Mouse (Mus musculus): ENCODE measurements at regions not wholly inside any gene's neighbourhood (a gene's known extent, or its start where the extent isn't known, plus 50 kb on each side); places are given as distances from the start of the nearest gene placed in this dataset.

DNA sequence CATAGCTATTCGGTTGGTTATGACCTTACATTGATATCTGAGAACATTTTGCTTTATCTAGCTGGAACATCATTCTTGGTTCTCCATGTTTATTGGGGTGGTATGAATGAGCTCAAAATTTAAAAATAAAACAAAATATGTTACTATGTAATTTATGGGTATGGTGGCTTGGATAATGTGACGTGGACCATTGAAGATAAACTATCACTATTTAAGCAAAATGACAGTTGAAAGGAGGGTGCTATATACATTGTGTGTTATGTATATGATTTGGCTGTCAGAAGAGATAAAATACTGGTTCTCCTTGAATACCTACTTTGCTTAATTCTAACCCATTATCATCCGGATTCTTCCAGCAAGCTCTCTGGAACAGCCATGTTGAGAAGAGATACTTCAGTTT is 424.2 kb upstream of the Zeb2 start:
- Histone ChIP-seq H3K4me3 (ENCODE audit: low read length) (no peak overlapping the region), H3K9me3 (ENCODE audit: control insufficient read depth, low read length) (no peaks in the 10 kb centered on the region), H3K9ac (ENCODE audit: low read length) (no peak overlapping the region), H3K27me3 (ENCODE audit: control insufficient read depth, insufficient read depth, low read depth, low read length) (no peaks in the 10 kb centered on the region), H3K4me1 (replicated peaks; ENCODE audit: control insufficient read depth, insufficient read depth, low read length) (no peaks in the 10 kb centered on the region), H3K4me2 (ENCODE audit: low read depth, low read length) (no peak overlapping the region), H3K27ac (ENCODE audit: low read length) (no peak overlapping the region), H3K36me3 (ENCODE audit: control insufficient read depth, insufficient read depth, low read length) (no peaks in the 10 kb centered on the region)
- 79% methylated on average over 3 of the region's 3 CpGs for WGBS
- ATAC-seq (ENCODE audit: low read depth): no peak

DNA sequence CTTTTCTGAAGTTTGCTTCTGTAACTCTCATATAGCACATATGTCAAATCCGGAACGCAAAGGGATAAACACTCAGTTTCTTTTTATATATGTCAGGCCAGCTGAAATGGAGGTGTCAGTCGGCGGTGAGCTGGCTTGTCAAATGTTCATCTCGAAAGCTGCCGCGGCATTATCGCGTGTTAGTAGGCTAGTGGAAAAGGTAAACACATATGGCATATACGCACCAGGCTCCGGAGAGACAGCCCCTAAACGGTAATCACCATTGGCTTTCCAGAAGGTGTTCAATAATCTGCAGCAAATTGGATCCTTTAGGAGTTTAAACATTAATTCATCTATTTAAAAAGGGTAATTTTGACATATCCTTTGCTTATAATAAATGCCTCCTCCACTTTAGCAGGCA is 421.8 kb upstream of the Zeb2 start:
- no peak for ATAC-seq (ENCODE audit: low read depth)
- no peak overlapping the region for H3K4me3 ChIP-seq (ENCODE audit: low read length)
- H3K36me3 ChIP-seq (ENCODE audit: control insufficient read depth, insufficient read depth, low read length): no peaks in the 10 kb centered on the region
- no peak overlapping the region for H3K27ac ChIP-seq (ENCODE audit: low read length)
- H3K9me3 ChIP-seq (ENCODE audit: control insufficient read depth, low read length): no peaks in the 10 kb centered on the region
- no peak overlapping the region for H3K9ac ChIP-seq (ENCODE audit: low read length)
- H3K4me1 ChIP-seq (replicated peaks; ENCODE audit: control insufficient read depth, insufficient read depth, low read length): no peaks in the 10 kb centered on the region
- no peaks in the 10 kb centered on the region for H3K27me3 ChIP-seq (ENCODE audit: control insufficient read depth, insufficient read depth, low read depth, low read length)
- 55% methylated on average over 12 of the region's 12 CpGs for WGBS
- H3K4me2 ChIP-seq (ENCODE audit: low read depth, low read length): no peak overlapping the region

DNA sequence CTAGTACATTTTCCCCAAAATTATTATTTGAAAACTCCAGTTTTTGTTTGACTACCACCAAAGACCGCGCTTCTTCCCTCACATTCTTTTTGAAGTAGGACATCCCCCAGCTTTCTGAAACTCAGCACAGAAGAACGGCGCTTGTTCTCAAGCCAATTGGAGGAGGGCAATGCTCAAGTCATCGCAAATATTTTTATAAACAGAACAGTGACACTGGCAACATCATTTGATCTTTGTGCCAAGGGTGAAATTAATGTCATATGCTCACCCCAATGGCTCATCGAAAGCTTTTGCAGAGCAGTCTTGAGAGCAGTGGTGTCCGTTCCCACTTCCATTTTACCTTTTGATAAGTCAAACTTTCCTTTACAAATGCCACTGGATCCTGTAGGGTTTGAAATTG is 420.5 kb upstream of the Zeb2 start:
- ATAC-seq (ENCODE audit: low read depth): peak; percentile 34; the same call in 1 of the 2 replicates
- H3K4me3 ChIP-seq (ENCODE audit: low read length): no peak overlapping the region
- no peak overlapping the region for H3K27ac ChIP-seq (ENCODE audit: low read length)
- no peak overlapping the region for H3K9ac ChIP-seq (ENCODE audit: low read length)
- no peaks in the 10 kb centered on the region for H3K4me1 ChIP-seq (replicated peaks; ENCODE audit: control insufficient read depth, insufficient read depth, low read length)
- H3K4me2 ChIP-seq (ENCODE audit: low read depth, low read length): peak overlapping the region; percentile 20; the same call in 1 of the 2 replicates
- 48% methylated on average over 7 of the region's 7 CpGs for WGBS
- no peaks in the 10 kb centered on the region for H3K9me3 ChIP-seq (ENCODE audit: control insufficient read depth, low read length)
- no peaks in the 10 kb centered on the region for H3K27me3 ChIP-seq (ENCODE audit: control insufficient read depth, insufficient read depth, low read depth, low read length)
- no peaks in the 10 kb centered on the region for H3K36me3 ChIP-seq (ENCODE audit: control insufficient read depth, insufficient read depth, low read length)

DNA sequence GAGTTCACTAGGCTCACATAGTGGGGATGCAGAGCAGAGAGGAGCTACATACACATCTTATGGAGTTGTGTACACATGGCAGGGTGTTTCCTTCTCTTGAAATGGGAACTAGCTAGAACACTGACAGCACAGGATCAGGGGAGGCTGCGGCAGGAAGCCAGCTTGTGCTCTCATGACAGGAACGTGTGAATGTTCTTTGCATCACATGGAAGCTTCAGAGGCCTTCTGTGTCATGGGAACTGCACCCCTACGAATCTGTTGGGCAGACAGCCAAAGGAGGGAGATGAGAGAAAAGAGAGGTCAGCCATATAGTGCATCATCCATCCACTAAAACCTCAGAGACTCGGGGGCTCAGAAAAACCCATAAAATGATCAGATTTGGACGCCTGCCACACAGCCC is 417.6 kb upstream of the Zeb2 start:
- no peaks in the 10 kb centered on the region for H3K4me1 ChIP-seq (replicated peaks; ENCODE audit: control insufficient read depth, insufficient read depth, low read length)
- no peaks in the 10 kb centered on the region for H3K36me3 ChIP-seq (ENCODE audit: control insufficient read depth, insufficient read depth, low read length)
- H3K27me3 ChIP-seq (ENCODE audit: control insufficient read depth, insufficient read depth, low read depth, low read length): no peaks in the 10 kb centered on the region
- peak; percentile 83 for ATAC-seq (ENCODE audit: low read depth)
- no peak overlapping the region for H3K4me3 ChIP-seq (ENCODE audit: low read length)
- 45% methylated on average over 5 of the region's 5 CpGs for WGBS
- no peaks in the 10 kb centered on the region for H3K9me3 ChIP-seq (ENCODE audit: control insufficient read depth, low read length)
- peak overlapping the region; percentile 64 for H3K27ac ChIP-seq (ENCODE audit: low read length)
- no peak overlapping the region for H3K9ac ChIP-seq (ENCODE audit: low read length)
- no peak overlapping the region for H3K4me2 ChIP-seq (ENCODE audit: low read depth, low read length)

DNA sequence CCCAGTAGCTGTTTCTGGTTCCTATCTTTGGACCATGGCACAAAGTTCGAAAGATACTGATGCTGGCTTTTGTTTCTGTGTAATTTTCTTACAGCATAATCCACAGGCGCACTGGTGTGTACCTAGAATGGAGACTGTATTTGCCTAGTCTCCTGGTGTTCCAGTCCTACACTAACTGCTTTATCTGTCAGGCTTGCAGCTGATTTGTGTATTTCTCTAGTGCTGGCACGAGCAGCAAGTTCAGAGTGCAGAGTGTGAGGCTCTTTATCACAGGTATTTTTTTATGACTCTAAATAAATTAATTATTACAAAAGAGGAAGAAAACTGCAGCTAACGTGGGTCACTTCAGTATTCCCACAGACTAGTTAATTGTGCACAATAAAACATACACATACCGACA is 405.1 kb upstream of the Zeb2 start:
- Histone ChIP-seq H3K27me3 (ENCODE audit: control insufficient read depth, insufficient read depth, low read depth, low read length) (no peaks in the 10 kb centered on the region), H3K4me3 (ENCODE audit: low read length) (no peak overlapping the region), H3K36me3 (ENCODE audit: control insufficient read depth, insufficient read depth, low read length) (no peaks in the 10 kb centered on the region), H3K4me1 (replicated peaks; ENCODE audit: control insufficient read depth, insufficient read depth, low read length) (0 out of 2 replicates have a peak, but pooled peaks cover 2% of the 10 kb centered on the region), H3K9me3 (ENCODE audit: control insufficient read depth, low read length) (no peaks in the 10 kb centered on the region), H3K27ac (ENCODE audit: low read length) (no peak overlapping the region), H3K4me2 (ENCODE audit: low read depth, low read length) (no peak overlapping the region), H3K9ac (ENCODE audit: low read length) (no peak overlapping the region)
- 64% methylated on average over 5 of the region's 5 CpGs for WGBS
- no peak for ATAC-seq (ENCODE audit: low read depth)

DNA sequence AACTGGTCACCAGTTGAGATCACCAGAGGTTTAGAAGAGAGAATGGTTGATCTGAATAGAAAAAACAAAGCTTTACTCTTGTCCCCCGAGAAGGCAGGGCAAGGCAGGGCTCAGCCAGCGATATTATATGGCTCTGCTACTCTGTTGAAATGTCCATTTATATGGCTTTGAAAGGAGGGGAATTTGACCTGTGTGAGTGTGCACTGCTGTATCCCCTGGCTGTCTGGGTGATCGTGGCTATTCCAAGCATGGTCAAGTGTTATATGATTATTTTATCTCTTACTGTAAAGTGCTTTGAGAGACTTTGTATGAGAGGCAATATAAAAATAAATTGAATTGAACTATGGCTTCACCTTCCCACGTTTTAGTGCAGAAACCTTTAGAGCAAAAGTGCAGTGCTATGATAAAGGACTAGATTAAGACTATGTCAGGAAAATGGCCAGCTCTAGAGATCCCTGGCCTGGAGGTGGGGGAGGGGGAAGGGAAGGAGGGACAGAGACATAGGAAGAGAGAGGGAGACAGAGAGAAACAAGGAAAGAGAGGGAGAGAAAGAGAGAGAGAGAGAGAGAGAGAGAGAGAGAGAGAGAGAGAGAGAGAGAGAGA is 402.5 kb upstream of the Zeb2 start:
- H3K4me3 ChIP-seq (ENCODE audit: low read length): no peak overlapping the region
- H3K9ac ChIP-seq (ENCODE audit: low read length): no peak overlapping the region
- H3K36me3 ChIP-seq (ENCODE audit: control insufficient read depth, insufficient read depth, low read length): no peaks in the 10 kb centered on the region
- no peaks in the 10 kb centered on the region for H3K9me3 ChIP-seq (ENCODE audit: control insufficient read depth, low read length)
- ATAC-seq (ENCODE audit: low read depth): no peak
- no peak overlapping the region for H3K4me2 ChIP-seq (ENCODE audit: low read depth, low read length)
- no peak overlapping the region for H3K27ac ChIP-seq (ENCODE audit: low read length)
- H3K27me3 ChIP-seq (ENCODE audit: control insufficient read depth, insufficient read depth, low read depth, low read length): no peaks in the 10 kb centered on the region
- 27% methylated on average over 4 of the region's 4 CpGs for WGBS
- H3K4me1 ChIP-seq (replicated peaks; ENCODE audit: control insufficient read depth, insufficient read depth, low read length): 0 out of 2 replicates have a peak, but pooled peaks cover 5% of the 10 kb centered on the region

DNA sequence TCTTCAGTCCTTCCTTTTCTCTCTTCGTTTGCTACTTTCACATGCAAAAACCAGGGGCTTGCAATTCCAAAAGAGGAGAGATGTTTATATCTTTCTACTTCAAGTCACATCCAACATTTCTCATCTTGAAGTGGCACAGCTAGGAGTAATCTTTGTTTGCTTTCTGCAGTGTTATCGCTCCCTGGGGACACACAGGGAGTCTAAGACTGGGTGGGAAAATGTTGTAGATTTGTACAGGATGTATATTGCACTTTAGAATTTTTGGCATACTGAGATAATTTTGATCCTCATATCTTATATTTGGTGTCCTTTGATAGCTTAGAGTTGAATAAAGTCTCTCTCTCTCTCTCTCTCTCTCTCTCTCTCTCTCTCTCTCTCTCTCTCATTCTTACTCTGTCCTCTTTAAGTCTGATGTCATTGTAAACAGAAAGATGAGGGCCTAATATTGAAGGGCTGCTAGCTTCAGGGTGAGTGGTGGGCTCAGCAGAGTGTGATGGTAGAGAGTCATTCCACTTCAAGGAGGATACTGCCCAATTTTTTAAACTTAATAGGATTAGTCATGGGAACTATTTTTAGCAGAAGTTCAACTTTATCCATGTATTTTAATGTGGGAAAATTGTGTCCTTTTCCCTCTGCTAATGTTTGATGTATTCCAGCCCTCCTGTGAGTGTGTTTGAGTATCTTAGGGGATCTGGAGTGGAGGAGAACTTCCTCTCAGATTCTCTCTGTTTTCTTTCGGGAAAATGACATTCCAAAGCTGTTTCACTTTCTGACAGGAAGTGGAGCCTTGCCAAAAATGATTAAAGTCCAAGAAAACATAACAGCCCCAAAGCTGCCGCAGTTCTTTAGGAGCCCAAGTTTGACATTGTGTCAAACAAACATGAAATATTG is 397.3 kb upstream of the Zeb2 start:
- Histone ChIP-seq H3K4me2 (ENCODE audit: low read depth, low read length) (peak overlapping the region; percentile 29; the same call in 1 of the 2 replicates), H3K4me3 (ENCODE audit: low read length) (no peak overlapping the region), H3K27me3 (ENCODE audit: control insufficient read depth, insufficient read depth, low read depth, low read length) (no peaks in the 10 kb centered on the region), H3K27ac (ENCODE audit: low read length) (peak overlapping the region; percentile 80), H3K9ac (ENCODE audit: low read length) (no peak overlapping the region), H3K9me3 (ENCODE audit: control insufficient read depth, low read length) (no peaks in the 10 kb centered on the region), H3K4me1 (replicated peaks; ENCODE audit: control insufficient read depth, insufficient read depth, low read length) (0 out of 2 replicates have a peak, but pooled peaks cover 10% of the 10 kb centered on the region), H3K36me3 (ENCODE audit: control insufficient read depth, insufficient read depth, low read length) (no peaks in the 10 kb centered on the region)
- peak; percentile 88 for ATAC-seq (ENCODE audit: low read depth)
- 8% methylated on average over 4 of the region's 4 CpGs for WGBS

DNA sequence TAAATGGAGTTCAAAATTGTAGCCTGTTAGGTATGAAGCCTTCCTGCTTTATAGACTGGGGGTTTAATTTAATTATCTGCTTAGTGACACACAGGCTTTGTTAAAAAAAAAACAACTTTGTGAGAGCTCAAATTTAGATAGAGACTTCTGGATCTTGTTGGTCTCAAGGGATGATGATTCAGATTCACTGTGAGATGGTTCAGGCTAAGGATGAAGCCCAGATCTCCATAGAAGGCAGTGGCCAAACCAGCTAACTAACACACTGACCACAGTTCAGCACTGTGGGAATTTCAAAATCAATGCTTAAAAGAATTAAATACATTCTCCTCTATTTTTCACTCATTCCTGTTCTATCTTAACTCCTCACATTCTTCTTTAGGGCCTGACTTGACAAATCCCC is 395.7 kb upstream of the Zeb2 start:
- no peak overlapping the region for H3K4me2 ChIP-seq (ENCODE audit: low read depth, low read length)
- H3K36me3 ChIP-seq (ENCODE audit: control insufficient read depth, insufficient read depth, low read length): no peaks in the 10 kb centered on the region
- no peaks in the 10 kb centered on the region for H3K9me3 ChIP-seq (ENCODE audit: control insufficient read depth, low read length)
- 0 out of 2 replicates have a peak, but pooled peaks cover 7% of the 10 kb centered on the region for H3K4me1 ChIP-seq (replicated peaks; ENCODE audit: control insufficient read depth, insufficient read depth, low read length)
- no peaks in the 10 kb centered on the region for H3K27me3 ChIP-seq (ENCODE audit: control insufficient read depth, insufficient read depth, low read depth, low read length)
- no peak overlapping the region for H3K27ac ChIP-seq (ENCODE audit: low read length)
- no peak overlapping the region for H3K9ac ChIP-seq (ENCODE audit: low read length)
- H3K4me3 ChIP-seq (ENCODE audit: low read length): no peak overlapping the region
- no peak for ATAC-seq (ENCODE audit: low read depth)

DNA sequence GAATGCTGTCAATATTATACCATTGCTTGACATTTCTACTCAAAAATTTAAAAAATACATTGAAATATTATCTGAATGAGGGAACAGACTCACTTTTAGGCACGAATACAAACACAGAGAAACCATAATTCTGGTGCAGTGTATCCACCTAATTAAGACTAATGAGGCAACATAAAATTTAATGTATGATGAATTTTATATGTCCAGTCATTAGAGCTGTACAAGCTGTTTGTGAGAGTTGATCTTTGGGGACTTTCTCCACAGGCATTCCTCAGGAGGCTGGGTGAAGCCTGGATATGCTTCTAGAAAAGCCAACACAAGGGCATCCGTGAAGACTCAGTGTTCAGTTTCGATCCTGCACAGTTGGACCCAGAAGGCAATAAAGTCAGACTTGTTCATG is 394.6 kb upstream of the Zeb2 start:
- H3K36me3 ChIP-seq (ENCODE audit: control insufficient read depth, insufficient read depth, low read length): no peaks in the 10 kb centered on the region
- H3K4me3 ChIP-seq (ENCODE audit: low read length): no peak overlapping the region
- H3K9me3 ChIP-seq (ENCODE audit: control insufficient read depth, low read length): no peaks in the 10 kb centered on the region
- H3K9ac ChIP-seq (ENCODE audit: low read length): no peak overlapping the region
- 0 out of 2 replicates have a peak, but pooled peaks cover 7% of the 10 kb centered on the region for H3K4me1 ChIP-seq (replicated peaks; ENCODE audit: control insufficient read depth, insufficient read depth, low read length)
- no peaks in the 10 kb centered on the region for H3K27me3 ChIP-seq (ENCODE audit: control insufficient read depth, insufficient read depth, low read depth, low read length)
- WGBS: 83% methylated on average over 3 of the region's 3 CpGs
- no peak overlapping the region for H3K4me2 ChIP-seq (ENCODE audit: low read depth, low read length)
- ATAC-seq (ENCODE audit: low read depth): no peak
- H3K27ac ChIP-seq (ENCODE audit: low read length): no peak overlapping the region
